Mouse (Mus musculus) bone marrow macrophage, adult 2 months (primary cell): Measurements from ENCODE around the gene Ceacam9.

Experiments
- CTCF ChIP-seq: IDR thresholded peaks from 2 replicates; pipeline ENCODE4 v1.5.1; 2012; ENCODE audit warnings: low read depth, mild to moderate bottlenecking, low read length, moderate library complexity
- POLR2A ChIP-seq: IDR thresholded peaks from 2 replicates; pipeline ENCODE4 v1.6.1; 2012; ENCODE audit warnings: mild to moderate bottlenecking, low read depth, low read length, borderline replicate concordance

- TF ChIP-seq CTCF: peak; percentile 65
- TF ChIP-seq POLR2A: no peak
Observed at GRCm38 (mm10) chr7:16728596-16729348, 7.0 kb downstream of the Ceacam9 start.
